Mouse (Mus musculus) thymus, adult 18-20 months (tissue): Measurements from ENCODE around the gene Kctd20.
A peak's percentile ranks its signal among the peaks of the same experiment; 100 is the strongest.

Source experiments
- DNase-seq, 2 experiments: peaks; one replicate each; pipeline ENCODE4 v3.0.0; 2022; ENCODE audit warnings: mixed read lengths in 2 of 2

Kctd20 gene

GRCm38 (mm10) chr17:28951831-28952799 is at the start of gene Kctd20:
Kctd20 (plus strand) TSS chr17:28951950.
- peak; percentile 81 to 84 for DNase-seq

DNA sequence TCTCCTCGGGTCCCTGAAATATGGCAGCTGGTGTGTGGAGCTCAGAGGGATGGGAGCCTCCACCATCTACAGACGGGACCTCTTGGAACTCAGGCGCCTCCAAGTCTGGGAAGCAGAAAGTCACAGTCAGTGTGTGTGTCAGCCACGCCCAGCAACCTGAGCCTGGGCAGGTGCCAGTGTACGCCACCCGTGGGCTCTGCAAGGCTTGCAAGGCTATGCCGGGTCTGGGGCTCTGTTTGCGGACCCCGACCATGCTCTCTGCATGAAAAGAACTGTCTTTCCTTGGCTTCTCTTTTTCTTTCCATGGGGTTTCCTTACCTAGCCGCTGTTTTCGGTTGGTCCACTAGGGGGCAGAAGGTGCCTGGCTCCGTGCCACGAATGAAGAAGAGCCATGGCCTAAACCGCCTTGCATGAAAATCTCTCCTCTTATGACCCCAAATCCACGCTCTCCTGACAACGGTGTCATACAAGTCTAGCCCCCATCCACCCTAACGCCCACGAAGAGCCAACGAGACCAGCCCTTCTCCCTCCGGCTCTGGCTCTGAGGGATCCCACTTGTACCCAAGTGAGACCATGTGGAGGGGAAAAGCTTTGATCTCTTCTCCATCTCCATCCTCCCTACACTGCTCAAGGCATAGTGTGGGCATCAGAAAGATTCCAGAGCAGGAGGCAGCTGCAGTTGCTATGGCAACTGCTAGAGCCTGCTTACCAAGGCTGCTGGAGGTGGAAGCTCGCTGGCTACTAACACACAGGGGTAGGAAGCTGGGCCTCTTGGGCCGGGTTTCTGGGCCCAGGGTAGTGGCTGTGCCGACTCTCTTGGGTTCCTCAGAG is 47.0 kb upstream of the Kctd20 start:
- no peak for DNase-seq

DNA sequence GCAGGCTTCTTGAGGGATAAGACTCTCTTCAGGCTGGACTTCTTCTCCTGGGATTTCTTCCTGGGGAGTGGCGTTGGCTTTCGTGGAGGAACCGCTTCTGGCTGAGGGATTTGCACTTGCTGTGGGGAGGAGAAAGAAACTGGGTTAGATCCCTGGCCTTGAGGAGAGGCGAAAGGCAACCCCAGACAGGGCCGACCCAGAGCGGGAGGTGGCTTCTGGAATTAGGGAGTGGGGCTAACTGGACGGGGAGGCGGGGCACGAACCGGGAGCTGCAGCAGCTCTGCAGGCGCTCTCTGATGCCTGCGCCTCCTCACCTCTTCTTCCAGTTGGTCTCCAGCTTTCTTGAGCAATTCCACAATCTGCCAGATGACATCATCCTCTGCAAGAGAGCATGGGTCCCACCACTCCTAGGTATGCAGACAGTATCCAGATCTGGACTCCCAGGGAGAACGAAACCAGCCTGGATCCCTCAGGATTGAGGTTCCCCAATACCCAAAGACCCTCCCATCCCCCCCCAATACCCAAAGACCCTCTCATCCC is 46.3 kb upstream of the Kctd20 start:
- DNase-seq: no peak

DNA sequence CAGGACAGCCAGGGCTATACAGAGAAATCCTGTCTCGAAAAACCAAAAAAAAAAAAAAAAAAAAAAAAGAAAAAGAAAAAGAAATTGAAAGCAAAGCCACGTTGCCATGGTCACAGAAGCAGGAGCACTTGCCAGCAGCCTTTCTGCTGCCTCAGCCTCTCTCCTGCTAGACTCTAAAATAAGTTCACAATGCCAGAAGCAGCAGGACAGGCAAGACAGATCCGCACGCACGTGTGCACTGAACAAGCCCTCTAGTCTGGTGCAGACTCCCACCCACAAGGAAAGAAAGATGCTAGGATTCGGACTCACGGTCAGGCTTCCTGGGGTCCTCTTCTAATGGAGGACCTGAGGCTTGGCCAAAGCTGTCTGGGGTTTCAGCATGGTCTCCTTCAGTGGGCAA is 43.8 kb upstream of the Kctd20 start:
- DNase-seq: no peak

DNA sequence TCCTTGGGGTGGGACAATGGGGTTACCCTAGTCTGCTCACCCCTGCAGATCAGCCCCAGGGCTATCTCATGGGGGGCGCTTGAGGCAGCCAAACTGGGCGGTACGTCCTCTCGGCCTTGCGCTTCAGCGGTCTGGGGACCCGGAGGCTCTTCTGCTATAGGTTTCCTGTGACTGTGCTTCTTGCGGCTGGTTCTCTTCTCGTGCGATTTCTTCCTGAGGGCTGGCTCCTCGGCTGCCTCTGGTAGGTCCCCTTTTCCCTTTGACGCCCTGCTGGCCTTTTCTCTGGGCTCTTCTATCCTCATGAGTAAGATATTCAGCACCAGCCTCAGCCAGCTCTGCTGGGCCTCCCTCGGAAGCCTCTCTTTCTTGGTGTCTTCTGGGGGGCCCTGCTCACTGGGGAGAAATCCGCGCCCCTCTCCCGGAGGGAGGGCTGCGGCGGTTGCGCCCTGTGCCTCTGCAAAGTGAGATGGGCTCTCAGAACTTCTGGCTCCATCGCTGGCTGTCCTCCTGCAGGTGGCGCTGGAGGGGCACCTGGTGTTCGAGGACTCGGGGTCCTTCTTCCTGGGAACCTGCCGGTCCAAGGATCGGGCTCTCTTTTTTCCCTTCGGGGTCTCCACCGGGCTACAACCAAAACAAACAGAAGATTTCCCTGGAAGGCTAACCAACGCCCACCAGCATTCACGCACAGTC is 42.4 kb upstream of the Kctd20 start:
- peak; percentile 29 to 43 for DNase-seq

GRCm38 (mm10) chr17:28910139-28910538 is 41.6 kb upstream of the Kctd20 start:
- no peak for DNase-seq

DNA sequence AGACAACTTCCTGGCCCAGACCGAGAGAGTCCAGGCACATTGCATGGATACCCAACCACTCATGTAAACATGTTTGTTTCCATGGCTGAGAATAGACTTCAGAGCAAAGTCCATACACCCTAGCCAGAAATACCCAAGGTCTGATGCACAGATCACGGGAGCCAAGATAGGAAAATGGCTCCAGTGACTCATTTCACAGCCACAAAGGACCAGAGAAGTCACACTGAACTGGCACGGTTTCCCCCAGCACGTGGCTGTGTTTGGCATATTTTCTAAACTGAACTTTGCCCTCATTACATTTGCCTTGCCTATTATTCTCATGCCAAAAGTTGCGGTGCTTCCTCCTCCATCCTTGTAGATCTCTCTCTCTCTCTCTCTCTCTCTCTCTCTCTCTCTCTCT is 38.5 kb upstream of the Kctd20 start:
- DNase-seq: no peak

- no peak for DNase-seq
These were observed 37.8 kb upstream of the Kctd20 start for GRCm38 (mm10) chr17:28913940-28914339.

- DNase-seq: no peak
These were observed 36.6 kb upstream of the Kctd20 start, which contains the start of gene 4930539E08Rik for GRCm38 (mm10) chr17:28915060-28915628. 4930539E08Rik (minus strand) TSS chr17:28915324.

DNA sequence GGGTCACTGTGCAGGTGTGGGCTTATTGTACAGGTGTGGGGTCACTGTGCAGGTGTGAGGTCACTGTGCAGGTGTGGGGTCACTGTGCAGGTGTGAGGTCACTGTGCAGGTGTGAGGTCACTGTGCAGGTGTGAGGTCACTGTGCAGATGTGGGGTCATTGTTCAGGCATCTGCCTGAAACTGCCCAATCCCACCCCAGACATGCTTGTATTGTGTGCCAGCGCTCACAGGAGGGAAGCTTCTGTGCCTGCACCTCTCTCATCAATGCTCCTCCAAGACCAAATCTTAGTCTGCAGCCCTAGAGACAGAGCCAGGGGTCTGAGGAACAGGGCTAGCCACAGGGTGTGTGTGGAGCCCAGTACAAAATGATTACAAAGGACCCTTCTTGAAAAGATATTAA is 35.2 kb upstream of the Kctd20 start:
- DNase-seq: no peak

DNA sequence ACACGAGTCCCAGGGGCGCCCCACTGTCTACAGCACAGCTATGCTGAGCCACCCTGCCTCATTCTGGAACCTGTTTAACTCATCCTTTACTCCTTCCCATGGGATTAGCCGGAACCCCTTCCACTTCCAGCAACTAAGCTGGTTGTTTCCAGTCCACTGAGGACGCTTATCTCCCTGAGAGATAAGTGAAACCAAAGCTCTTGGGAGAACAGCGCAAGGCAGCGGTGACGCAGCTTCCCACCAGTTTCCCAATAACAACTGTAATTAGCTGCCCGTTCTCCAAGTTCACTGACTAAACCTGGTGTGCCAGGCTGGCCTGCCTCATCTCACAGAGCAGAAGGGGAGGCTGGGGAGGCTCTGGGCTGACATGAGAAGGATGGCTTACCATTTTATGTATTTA is 30.7 kb upstream of the Kctd20 start:
- DNase-seq: no peak

GRCm38 (mm10) chr17:28922096-28922495 is 29.7 kb upstream of the Kctd20 start:
- no peak for DNase-seq

DNA sequence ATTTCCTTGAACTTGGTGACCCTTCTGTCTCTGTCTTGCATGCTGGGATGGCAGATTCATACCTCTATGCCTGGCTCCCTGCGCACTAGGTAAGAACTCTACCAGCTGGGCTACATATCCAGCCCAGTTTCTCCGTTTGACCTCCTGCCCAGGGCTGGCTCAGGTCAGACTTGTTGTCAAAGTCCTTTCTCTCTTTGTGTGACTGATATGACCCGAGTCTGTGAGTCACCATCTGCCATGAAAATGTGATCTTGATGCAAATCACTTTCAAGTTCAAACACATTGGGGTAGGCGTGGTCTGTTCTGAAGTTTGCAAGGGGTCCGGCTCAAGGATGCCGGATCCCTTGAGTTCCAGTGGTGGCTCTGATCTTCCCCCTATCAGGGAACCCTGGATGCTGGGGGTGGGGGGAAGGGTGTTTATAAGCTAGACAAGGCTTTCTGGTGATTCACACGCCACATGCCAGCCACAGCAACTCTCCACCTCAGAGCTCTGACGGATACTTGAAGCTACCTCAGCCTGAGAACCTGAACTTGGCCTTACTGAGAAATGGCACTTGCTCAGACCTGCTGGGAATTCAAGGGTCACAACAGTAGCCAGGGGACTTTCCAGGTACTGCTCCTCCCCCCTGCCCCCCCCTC is 26.7 kb upstream of the Kctd20 start:
- DNase-seq: no peak

DNA sequence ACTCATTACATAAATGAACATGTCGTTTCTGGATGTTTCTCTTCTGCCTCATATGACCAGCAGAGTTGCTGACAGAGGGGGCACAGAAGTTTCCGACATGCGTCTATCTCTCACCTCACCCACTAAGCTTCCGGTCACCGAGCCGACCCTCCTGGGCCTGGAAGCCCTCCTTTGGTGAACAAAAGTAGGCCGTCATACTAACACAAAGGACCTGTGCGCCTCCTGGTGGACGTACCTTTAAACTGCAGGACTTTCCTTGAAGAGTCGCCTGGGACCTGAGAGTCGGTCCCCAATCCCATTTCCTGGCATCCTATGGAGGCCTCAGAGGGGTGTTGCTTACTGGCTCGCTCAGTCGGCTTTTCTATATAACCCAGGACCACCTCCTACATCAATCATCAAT is 25.4 kb upstream of the Kctd20 start:
- DNase-seq: peak; percentile 36 to 63

DNA sequence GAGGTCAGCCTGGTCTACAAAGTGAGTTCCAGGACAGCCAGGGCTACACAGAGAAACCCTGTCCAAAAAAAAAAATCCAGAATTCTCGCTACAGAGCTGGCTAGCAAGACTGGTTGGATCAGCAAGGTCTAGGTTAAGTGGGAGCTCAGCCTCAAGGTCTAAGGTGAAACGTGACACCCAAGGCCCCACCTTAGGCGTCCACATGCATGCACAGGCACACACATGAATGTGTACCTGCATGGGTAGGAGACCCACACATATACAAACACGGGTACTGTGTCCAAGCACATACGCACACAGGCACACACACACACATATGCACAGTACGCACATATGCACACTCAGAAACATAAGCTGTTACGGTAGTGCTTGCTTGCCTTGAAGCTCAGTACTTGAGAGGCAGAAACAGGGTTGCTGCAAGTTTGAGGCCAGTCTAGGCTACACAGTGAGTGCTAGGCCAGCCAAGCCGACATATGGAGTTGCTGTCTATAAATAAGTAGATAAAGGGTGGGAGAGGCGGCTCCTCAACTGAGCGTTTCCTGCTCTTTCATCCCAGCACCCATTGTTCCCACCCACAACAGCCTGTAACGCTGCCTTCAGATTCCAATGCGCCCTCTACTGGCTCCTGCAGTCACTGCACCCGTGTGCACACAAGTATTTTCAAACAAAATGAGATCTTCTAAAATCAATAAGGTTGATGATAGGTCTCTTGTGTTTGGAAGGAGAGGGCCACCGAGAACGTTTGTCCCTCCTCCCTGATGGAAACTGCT is 24.7 kb upstream of the Kctd20 start:
- peak; percentile 24 to 32 for DNase-seq

GRCm38 (mm10) chr17:28928004-28928403 is 23.7 kb upstream of the Kctd20 start:
- no peak for DNase-seq

DNA sequence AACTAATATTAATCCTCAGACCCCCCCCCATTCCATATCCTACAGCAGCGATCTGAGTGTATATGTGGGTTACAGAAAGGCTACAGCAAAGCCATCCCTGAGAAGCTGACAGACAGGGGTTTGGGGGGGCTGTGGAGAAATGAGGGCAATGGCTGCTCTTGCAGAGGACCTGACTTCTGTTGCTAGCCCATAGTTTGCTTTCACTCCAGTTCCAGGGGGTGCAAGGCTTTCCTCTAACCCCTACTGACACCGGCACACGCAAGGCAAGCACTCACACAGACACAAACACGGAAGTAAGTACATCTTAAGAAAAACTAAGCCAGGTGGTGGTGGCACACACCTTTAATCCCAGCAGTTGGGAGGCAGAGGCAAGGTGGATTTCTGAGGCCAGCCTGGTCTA is 22.4 kb upstream of the Kctd20 start:
- DNase-seq: no peak

DNA sequence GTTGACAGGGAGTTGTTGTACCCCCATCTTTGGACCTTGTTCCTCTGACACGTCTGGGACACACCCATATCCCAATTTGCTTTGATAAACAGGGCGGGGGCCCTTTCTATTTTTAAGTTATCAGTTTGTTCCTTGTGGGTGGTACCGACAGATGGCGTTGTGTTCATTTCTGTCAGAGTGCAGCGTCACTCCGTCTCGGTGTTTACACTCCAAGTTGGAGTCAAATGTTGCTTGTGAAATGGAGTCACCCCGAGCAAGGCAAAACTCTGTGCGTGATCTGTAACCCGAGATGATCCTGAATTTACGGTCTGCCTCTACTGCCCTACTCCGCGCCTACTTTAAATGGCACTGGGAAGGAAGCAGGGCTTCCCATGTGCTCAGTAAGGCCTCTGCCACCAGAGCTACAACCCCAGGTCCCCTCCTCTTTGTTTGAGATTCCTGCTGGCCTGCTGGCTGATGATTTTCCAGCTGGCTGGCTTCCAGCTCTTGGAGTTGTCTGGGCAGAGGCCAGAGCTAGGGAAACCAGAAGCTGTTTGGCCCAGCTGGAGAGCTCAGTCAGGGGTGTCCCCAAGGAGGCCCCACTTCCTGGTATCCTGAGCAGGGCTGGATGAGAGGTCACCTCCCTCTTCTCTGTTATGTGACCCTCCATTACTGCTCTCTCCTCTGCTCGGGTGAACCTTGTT is 21.2 kb upstream of the Kctd20 start:
- no peak for DNase-seq

DNA sequence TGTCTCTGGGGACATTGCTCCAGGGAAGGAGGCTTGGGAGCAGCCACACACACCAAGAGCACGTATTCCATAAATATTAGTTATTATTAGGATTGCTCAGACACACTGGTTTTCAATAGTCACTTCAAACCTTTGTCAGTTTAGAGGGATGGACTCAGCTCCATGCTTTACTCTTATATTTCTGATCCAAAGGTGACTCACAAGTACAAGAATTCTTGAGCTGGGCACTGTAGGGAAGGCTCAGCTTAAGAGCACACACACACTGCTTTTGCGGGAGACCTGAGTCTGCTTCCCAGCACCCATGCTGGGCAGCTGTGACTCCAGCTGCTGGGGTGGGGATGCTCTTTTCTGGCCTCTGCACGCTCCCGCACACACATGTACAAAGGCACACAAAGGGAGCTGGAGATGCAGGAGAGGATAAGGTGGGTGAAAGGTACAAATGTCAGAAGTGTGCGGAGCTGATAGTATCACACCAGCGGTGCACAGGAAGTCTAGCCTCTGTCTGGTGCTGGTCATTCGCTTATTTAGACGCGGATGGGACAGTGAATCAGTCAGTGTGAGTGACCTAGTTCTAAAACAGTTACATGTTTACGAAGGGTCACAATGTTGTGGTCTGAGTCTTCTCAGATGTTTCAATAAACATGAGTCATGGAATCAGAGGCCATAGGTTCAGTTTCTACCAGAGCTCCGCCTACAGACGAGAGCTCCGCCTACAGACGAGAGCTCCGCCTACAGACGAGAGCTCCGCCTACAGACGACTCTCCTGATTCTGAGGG is 20.1 kb upstream of the Kctd20 start:
- DNase-seq: no peak

DNA sequence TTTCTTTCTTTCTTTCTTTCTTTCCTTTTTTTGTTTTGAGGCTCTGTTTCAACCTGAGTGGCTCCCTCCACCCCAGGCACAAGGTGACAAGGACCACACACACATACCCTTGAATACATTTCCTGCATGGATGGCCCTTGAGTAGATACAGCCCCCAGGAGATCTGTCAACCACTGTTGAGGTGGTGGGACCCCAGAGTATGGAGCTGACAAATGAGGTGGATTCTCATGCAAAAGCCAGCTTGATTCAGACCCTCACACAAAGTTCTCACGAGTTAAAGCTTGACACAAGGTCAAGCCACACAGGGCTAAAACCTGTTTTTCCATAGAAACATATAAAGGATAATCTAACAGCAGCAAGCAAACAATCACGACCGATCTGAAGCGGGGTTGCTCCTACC is 19.5 kb upstream of the Kctd20 start:
- DNase-seq: no peak
